Comparison of ENCODE assay signal across 25 mouse cellular contexts in genomic region chr3:90378496-90378895, GRCm38 (mm10). TPM values are rescaled to one million over a fixed set of nuclear protein-coding genes. Genes with fewer than 3 reads are reported as not detected.
DNase-seq lines count a peak whose midpoint lies in the region; ATAC-seq and TF ChIP-seq lines count a peak whose summit lies in the region.
"Had no signal": no experiment of that assay in that cellular context is flagged by ENCODE, and none has a peak within 500 bp of the region (broad histone marks: within the 10 kb centered on the region; RNA-seq: fewer than 3 reads in every experiment).

No protein-coding gene starts in this region.

- DNase-seq in hindbrain, embryonic 10.5 days (ENCODE audit: low spot score): no peak
- no peak for DNase-seq in hindbrain, postnatal 0 days (ENCODE audit: low spot score)
- no peak for DNase-seq in kidney, postnatal 14 days
- peak; percentile 26 for DNase-seq in CH12.LX (ENCODE audit: extremely low read depth)
- peak; percentile 78 for DNase-seq in ZHBTc4 (ENCODE audit: low read depth, low spot score)
- DNase-seq in heart, postnatal 10 days: no peak
- DNase-seq in urinary bladder, adult 2 months (ENCODE audit: low spot score): no peak
- DNase-seq: adrenal gland, postnatal 10 days; adrenal gland, postnatal 36 days; cerebellum, adult 18-20 months; cerebellum, adult 9-10 months; cerebellum, postnatal 14 days; gastrocnemius, postnatal 25 days; heart, adult 18-20 months; heart, postnatal 14 days; heart, postnatal 4 days had no signal

- TF ChIP-seq RAD21 in CH12.LX (IDR thresholded peaks at IDR 0.05; ENCODE audit: low read depth, low read length): no peak

- no peak for ATAC-seq in hindbrain, postnatal 0 days
- peak; percentile 29; the same call in 1 of the 2 replicates for ATAC-seq in kidney, embryonic 16.5 days (ENCODE audit: low FRiP score, low TSS enrichment)
- ATAC-seq: forebrain, embryonic 15.5 days had no signal

- no peak overlapping the region for H3K4me3 ChIP-seq in hindbrain, embryonic 10.5 days
- no peak overlapping the region for H3K4me3 ChIP-seq in hindbrain, postnatal 0 days (ENCODE audit: low read length)
- H3K4me3 ChIP-seq in kidney, embryonic 16.5 days (ENCODE audit: low read length): no peak overlapping the region
- H3K4me3 ChIP-seq in CH12.LX (replicated peaks in 1 of 3; ENCODE audit: low read depth in 2 of 3, low read length in 2 of 3, poor library complexity in 1 of 3): no peak overlapping the region
- H3K4me3 ChIP-seq: embryonic facial prominence, embryonic 13.5 days; erythroblast, embryonic 14.5 days; forebrain, embryonic 12.5 days; forebrain, embryonic 15.5 days; heart, embryonic 12.5 days; heart, embryonic 15.5 days; hindbrain, embryonic 12.5 days; hindbrain, embryonic 15.5 days had no signal

- WGBS in hindbrain, embryonic 10.5 days: 78% methylated on average over 5 of the region's 5 CpGs
- 77% methylated on average over 5 of the region's 5 CpGs for WGBS in hindbrain, postnatal 0 days
- 80% methylated on average over 5 of the region's 5 CpGs for WGBS in kidney, embryonic 16.5 days

- in situ Hi-C loops in CH12.LX (cut with MboI; ENCODE audit: low pct_ligation_motif_present, low pct_unique_long_range_greater_than_20kb, low sequenced_read_pairs): loop anchor here (10.0 kb wide), 1 partner anchor 84 kb away; the partner anchor contains the start of gene Gatad2b

- no peak for TF ChIP-seq CTCF in hindbrain, postnatal 0 days (IDR thresholded peaks at IDR 0.05; ENCODE audit: low read depth)
- TF ChIP-seq CTCF in CH12.LX (conservative IDR thresholded peaks at IDR 0.05 in 1 of 2, IDR thresholded peaks at IDR 0.05 in 1 of 2; ENCODE audit: low read depth in 2 of 2, low read length in 2 of 2): no peak

- no peaks in the 10 kb centered on the region for H3K9me3 ChIP-seq in hindbrain, embryonic 10.5 days
- H3K9me3 ChIP-seq in hindbrain, postnatal 0 days (ENCODE audit: low read length): no peaks in the 10 kb centered on the region
- H3K9me3 ChIP-seq in kidney, embryonic 16.5 days (ENCODE audit: low read length): no peaks in the 10 kb centered on the region
- H3K9me3 ChIP-seq in CH12.LX (replicated peaks; ENCODE audit: low read length): peaks cover 3% of the 10 kb centered on the region
- H3K9me3 ChIP-seq: embryonic facial prominence, embryonic 13.5 days; forebrain, embryonic 12.5 days; forebrain, embryonic 15.5 days; heart, embryonic 12.5 days; heart, embryonic 15.5 days; hindbrain, embryonic 12.5 days; hindbrain, embryonic 15.5 days had no signal

- no peaks in the 10 kb centered on the region for H3K27me3 ChIP-seq in hindbrain, embryonic 10.5 days (ENCODE audit: insufficient read depth, poor library complexity, severe bottlenecking)
- H3K27me3 ChIP-seq in hindbrain, postnatal 0 days (ENCODE audit: insufficient read depth, low read length): no peaks in the 10 kb centered on the region
- H3K27me3 ChIP-seq in kidney, embryonic 16.5 days (ENCODE audit: insufficient read depth, low read length): no peaks in the 10 kb centered on the region
- no peaks in the 10 kb centered on the region for H3K27me3 ChIP-seq in CH12.LX (replicated peaks)
- H3K27me3 ChIP-seq: embryonic facial prominence, embryonic 13.5 days; forebrain, embryonic 12.5 days; forebrain, embryonic 15.5 days; heart, embryonic 12.5 days; heart, embryonic 15.5 days; hindbrain, embryonic 12.5 days; hindbrain, embryonic 15.5 days had no signal

- peaks cover 43% of the 10 kb centered on the region for H3K4me1 ChIP-seq in hindbrain, embryonic 10.5 days (replicated peaks)
- no peaks in the 10 kb centered on the region for H3K4me1 ChIP-seq in hindbrain, postnatal 0 days (ENCODE audit: insufficient read depth, low read length)
- 0 out of 2 replicates have a peak, but pooled peaks cover 3% of the 10 kb centered on the region for H3K4me1 ChIP-seq in kidney, embryonic 16.5 days (ENCODE audit: insufficient read depth, low read length)
- peaks cover 4 to 27% of the 10 kb centered on the region in 2 experiments for H3K4me1 ChIP-seq in CH12.LX (ENCODE audit: control insufficient read depth in 1 of 2, insufficient read depth in 2 of 2)
- H3K4me1 ChIP-seq: forebrain, embryonic 15.5 days; heart, embryonic 15.5 days had no signal

- no peak for TF ChIP-seq EP300 in CH12.LX (IDR thresholded peaks at IDR 0.05; ENCODE audit: low read length)

- peak overlapping the region; percentile 89 for H3K27ac ChIP-seq in hindbrain, embryonic 10.5 days
- no peak overlapping the region for H3K27ac ChIP-seq in hindbrain, postnatal 0 days
- H3K27ac ChIP-seq in kidney, embryonic 16.5 days (ENCODE audit: low read length): no peak overlapping the region
- H3K27ac ChIP-seq in CH12.LX (ENCODE audit: insufficient read depth, low read depth): no peak overlapping the region
- H3K27ac ChIP-seq: embryonic facial prominence, embryonic 13.5 days; forebrain, embryonic 12.5 days; forebrain, embryonic 15.5 days; heart, embryonic 15.5 days; hindbrain, embryonic 12.5 days; hindbrain, embryonic 15.5 days had no signal

- TF ChIP-seq POLR2A in CH12.LX (IDR thresholded peaks at IDR 0.05; ENCODE audit: low read depth, low read length): no peak

- no peak overlapping the region for H3K9ac ChIP-seq in hindbrain, postnatal 0 days (replicated peaks; ENCODE audit: low read length)
- H3K9ac ChIP-seq in kidney, embryonic 16.5 days (replicated peaks; ENCODE audit: low read length): no peak overlapping the region
- H3K9ac ChIP-seq in CH12.LX (ENCODE audit: insufficient read depth, low read depth): no peak overlapping the region
- H3K9ac ChIP-seq: embryonic facial prominence, embryonic 13.5 days; forebrain, embryonic 12.5 days; forebrain, embryonic 15.5 days; heart, embryonic 12.5 days; heart, embryonic 15.5 days; hindbrain, embryonic 12.5 days; hindbrain, embryonic 15.5 days had no signal

- H3K4me2 ChIP-seq in hindbrain, postnatal 0 days (ENCODE audit: low read depth, low read length): no peak overlapping the region
- H3K4me2 ChIP-seq in kidney, embryonic 16.5 days (replicated peaks; ENCODE audit: low read depth, low read length): no peak overlapping the region
- H3K4me2 ChIP-seq in CH12.LX (ENCODE audit: insufficient read depth, low read depth, poor library complexity, severe bottlenecking): no peak overlapping the region
- H3K4me2 ChIP-seq: embryonic facial prominence, embryonic 13.5 days; forebrain, embryonic 12.5 days; forebrain, embryonic 15.5 days; heart, embryonic 12.5 days; heart, embryonic 15.5 days; hindbrain, embryonic 12.5 days; hindbrain, embryonic 15.5 days had no signal

- intact Hi-C loops in heart, postnatal 10 days (cut with DNase I): no loop called here

- dilution Hi-C loops in CH12.LX (cut with MboI; ENCODE audit: extremely low pct_ligation_motif_present, extremely low pct_unique_long_range_greater_than_20kb, low sequenced_read_pairs): no loop called here

- H3K79me2 ChIP-seq in CH12.LX (replicated peaks; ENCODE audit: control insufficient read depth, extremely low read depth, insufficient read depth, poor library complexity, severe bottlenecking): no peaks in the 10 kb centered on the region

- no peaks in the 10 kb centered on the region for H3K36me3 ChIP-seq in hindbrain, embryonic 10.5 days
- no peaks in the 10 kb centered on the region for H3K36me3 ChIP-seq in hindbrain, postnatal 0 days (ENCODE audit: insufficient read depth, low read length)
- no peaks in the 10 kb centered on the region for H3K36me3 ChIP-seq in kidney, embryonic 16.5 days (ENCODE audit: insufficient read depth, low read length)
- no peaks in the 10 kb centered on the region for H3K36me3 ChIP-seq in CH12.LX (replicated peaks in 1 of 2; ENCODE audit: control insufficient read depth in 1 of 2, insufficient read depth in 1 of 2, low read length in 1 of 2)
- H3K36me3 ChIP-seq: embryonic facial prominence, embryonic 13.5 days; forebrain, embryonic 12.5 days; forebrain, embryonic 15.5 days; heart, embryonic 12.5 days; heart, embryonic 15.5 days; hindbrain, embryonic 12.5 days; hindbrain, embryonic 15.5 days had no signal

TF ChIP-seq in CH12.LX, 34 proteins besides CTCF, POLR2A, EP300 and RAD21:
- TF ChIP-seq MXI1 (IDR thresholded peaks at IDR 0.05; ENCODE audit: low read depth, low read length) (no peak), ETS1 (conservative IDR thresholded peaks at IDR 0.05; ENCODE audit: low read depth, low read length) (no peak), KAT2A (IDR thresholded peaks at IDR 0.05; ENCODE audit: insufficient replicate concordance, low read length) (no peak), ZMIZ1 (IDR thresholded peaks at IDR 0.05; ENCODE audit: low read depth, low read length) (no peak), BHLHE40 (IDR thresholded peaks at IDR 0.05; ENCODE audit: low read depth, low read length) (no peak), GABPA (IDR thresholded peaks at IDR 0.05; ENCODE audit: insufficient replicate concordance, low read depth, low read length) (no peak), MAFK (IDR thresholded peaks at IDR 0.05; ENCODE audit: insufficient replicate concordance, low read length) (no peak), MYC (IDR thresholded peaks at IDR 0.05; ENCODE audit: low read depth, low read length) (no peak), JUND (conservative IDR thresholded peaks at IDR 0.05; ENCODE audit: low read depth, low read length) (no peak)
TF ChIP-seq in CH12.LX: peak in this region for 0.

RNA-seq across cellular contexts. Expression of gene Slc27a3, which starts 11.2 kb away (rescaled TPM):
- 28.5 and 29.1 TPM in 2 replicates for polyA plus RNA-seq in hindbrain, embryonic 10.5 days (2016; fragmentation: Nextera tagmentation; extraction: Ambion mirVana)
- total RNA-seq in hindbrain, postnatal 0 days (2014; rRNA removed): 85.1 and 87.2 TPM in 2 replicates
- 28.3 and 30.3 TPM in 2 replicates for polyA plus RNA-seq in hindbrain, postnatal 0 days (2015; fragmentation: Nextera tagmentation; extraction: Ambion mirVana)
- 15.7 and 18.3 TPM in 2 replicates for polyA plus RNA-seq in kidney, embryonic 16.5 days (2015; fragmentation: Nextera tagmentation; extraction: Ambion mirVana)
- total RNA-seq in CH12.LX (2012; rRNA removed): 2.6 TPM in 2 replicates
- 1.3 and 1.5 TPM in 2 replicates for total RNA-seq in CH12.LX (2014; rRNA removed)
- polyA plus RNA-seq in CH12.LX (2012; ENCODE audit: insufficient read length, low read depth): 1.6 and 1.9 TPM in 2 replicates
- total RNA-seq in heart, postnatal 10 days (2021): 1 to 10 TPM; 1.9 to 3.3 TPM
- 9.2 and 11.0 TPM in 2 replicates for polyA plus RNA-seq in urinary bladder, adult 2 months (2012; rRNA removed)

RNA-seq across cellular contexts. Expression of gene Ints3, which starts 54.9 kb away (rescaled TPM):
- 37.6 and 39.7 TPM in 2 replicates for polyA plus RNA-seq in hindbrain, embryonic 10.5 days (2016; fragmentation: Nextera tagmentation; extraction: Ambion mirVana)
- 58.1 and 71.7 TPM in 2 replicates for total RNA-seq in hindbrain, postnatal 0 days (2014; rRNA removed)
- polyA plus RNA-seq in hindbrain, postnatal 0 days (2015; fragmentation: Nextera tagmentation; extraction: Ambion mirVana): 19.9 and 20.4 TPM in 2 replicates
- polyA plus RNA-seq in kidney, embryonic 16.5 days (2015; fragmentation: Nextera tagmentation; extraction: Ambion mirVana): 32.7 and 33.3 TPM in 2 replicates
- total RNA-seq in CH12.LX (2012; rRNA removed) (30.7 and 36.5 TPM in 2 replicates), CH12.LX (2014; rRNA removed) (20.3 and 20.5 TPM in 2 replicates)
- polyA plus RNA-seq in CH12.LX (2012; ENCODE audit: insufficient read length, low read depth): 37.9 and 45.9 TPM in 2 replicates
- total RNA-seq in heart, postnatal 10 days (2021): 10 to 100 TPM; 24.4 to 28.3 TPM
- 24.8 and 26.4 TPM in 2 replicates for polyA plus RNA-seq in urinary bladder, adult 2 months (2012; rRNA removed)

Comparison
In these comparisons a context has a peak if more than half of its experiments do, and no peak if none do; other contexts are left out.
1. DNase-seq: peak in CH12.LX (single experiment) and ZHBTc4 (single experiment); none in hindbrain, embryonic 10.5 days (single experiment), hindbrain, postnatal 0 days (single experiment), kidney, postnatal 14 days (single experiment), heart, postnatal 10 days (0 of 2) and urinary bladder, adult 2 months (single experiment).